Mouse (Mus musculus) CH12.LX (cell line): ENCODE data around the gene Ttpal. TPM values are rescaled to one million over a fixed set of nuclear protein-coding genes. Genes with fewer than 3 reads are reported as not detected.
A peak's percentile ranks its signal among the peaks of the same experiment; 100 is the strongest.
"Not testable (repeated sequence)": the region's sequence is repeated elsewhere in the genome, so short reads cannot be mapped to it uniquely, and the experiment has no call there.

Source experiments
- DNase-seq: peaks from one replicate; pipeline ENCODE4 v3.0.0-alpha.2; 2013; ENCODE audit errors: extremely low read depth
- H3K27ac ChIP-seq: 2 replicates; pipeline ENCODE4 v1.5.1; 2012; ENCODE audit warnings: low read depth, mild to moderate bottlenecking, control low read depth, moderate library complexity; ENCODE audit not compliant: insufficient read depth
- H3K27me3 ChIP-seq: replicated peaks from 2 replicates; pipeline ENCODE3; 2012; ENCODE audit warnings: inconsistent platforms
- H3K36me3 ChIP-seq, 2 experiments: replicated peaks in 1 of 2; 2 replicates each; pipeline versions ENCODE3 to v1.6.1; 2012; ENCODE audit warnings: inconsistent platforms in 1 of 2, low read length in 1 of 2, mild to moderate bottlenecking in 1 of 2, mixed read lengths in 1 of 2, moderate library complexity in 1 of 2; ENCODE audit not compliant: control insufficient read depth in 1 of 2, insufficient read depth in 1 of 2
- H3K4me1 ChIP-seq, 2 experiments: 2 replicates each; pipeline ENCODE4 v1.6.1; 2012; ENCODE audit warnings: inconsistent platforms in 1 of 2, moderate library complexity in 1 of 2; ENCODE audit not compliant: insufficient read depth in 2 of 2, control insufficient read depth in 1 of 2
- H3K4me2 ChIP-seq: 2 replicates; pipeline ENCODE4 v1.6.1; 2012; ENCODE audit warnings: low read depth, mild to moderate bottlenecking, control low read depth; ENCODE audit not compliant: poor library complexity, insufficient read depth, severe bottlenecking
- H3K4me3 ChIP-seq, 3 experiments: fragments of 150-350 bp in 1 of 3; sonication (generic) in 1 of 3; replicated peaks in 1 of 3; 2 replicates each; pipeline versions ENCODE3 to v1.5.1; 2011 to 2012; ENCODE audit warnings: low read depth in 2 of 3, low read length in 2 of 3, mild to moderate bottlenecking in 2 of 3, moderate library complexity in 2 of 3, control low read depth in 1 of 3, improper control_type of control experiment in 1 of 3, inconsistent platforms in 1 of 3, mixed read lengths in 1 of 3; ENCODE audit not compliant: poor library complexity in 1 of 3
- H3K79me2 ChIP-seq: replicated peaks from 2 replicates; pipeline ENCODE4 v1.6.1; 2012; ENCODE audit warnings: mild to moderate bottlenecking, moderate library complexity; ENCODE audit not compliant: control insufficient read depth, poor library complexity, insufficient read depth, severe bottlenecking; ENCODE audit errors: extremely low read depth
- H3K9ac ChIP-seq: 2 replicates; pipeline ENCODE4 v1.6.1; 2012; ENCODE audit warnings: low read depth, mild to moderate bottlenecking, control low read depth, moderate library complexity; ENCODE audit not compliant: insufficient read depth
- H3K9me3 ChIP-seq: replicated peaks from 2 replicates; pipeline ENCODE3; 2012; ENCODE audit warnings: low read length, inconsistent platforms, mixed read lengths
- CHD1 ChIP-seq: IDR thresholded peaks from 2 replicates; pipeline ENCODE4 v1.6.1; 2012; ENCODE audit warnings: low read depth, low read length, improper control_type of control experiment, inconsistent platforms
- CHD2 ChIP-seq: IDR thresholded peaks from 2 replicates; pipeline ENCODE4 v1.6.1; 2011; ENCODE audit warnings: low read length, improper control_type of control experiment
- CTCF ChIP-seq, 2 experiments: IDR thresholded peaks in 1 of 2; conservative IDR thresholded peaks in 1 of 2; 2 replicates each; pipeline ENCODE4 v1.5.1; 2011 to 2012; ENCODE audit warnings: low read depth in 2 of 2, low read length in 2 of 2, improper control_type of control experiment in 1 of 2, inconsistent platforms in 1 of 2, mild to moderate bottlenecking in 1 of 2, moderate library complexity in 1 of 2
- JUND ChIP-seq: conservative IDR thresholded peaks from 2 replicates; pipeline ENCODE4 v1.6.1; 2011; ENCODE audit warnings: low read depth, low read length, improper control_type of control experiment
- MAFK ChIP-seq: IDR thresholded peaks from 2 replicates; pipeline ENCODE4 v1.6.1; 2011; ENCODE audit warnings: low read length, improper control_type of control experiment; ENCODE audit not compliant: insufficient replicate concordance
- NRF1 ChIP-seq: IDR thresholded peaks from 2 replicates; pipeline ENCODE4 v1.6.1; 2014; ENCODE audit warnings: low read depth, mild to moderate bottlenecking, inconsistent platforms, low read length, improper control_type of control experiment, moderate library complexity
- PAX5 ChIP-seq: IDR thresholded peaks from 2 replicates; pipeline ENCODE4 v1.6.1; 2012; ENCODE audit warnings: low read length, inconsistent platforms, mixed read lengths
- RAD21 ChIP-seq: IDR thresholded peaks from 2 replicates; pipeline ENCODE4 v1.6.1; 2011; ENCODE audit warnings: low read depth, mild to moderate bottlenecking, low read length, improper control_type of control experiment, moderate library complexity
- RCOR1 ChIP-seq: conservative IDR thresholded peaks from 2 replicates; pipeline ENCODE4 v1.6.1; 2012; ENCODE audit warnings: low read depth, mild to moderate bottlenecking, inconsistent platforms, low read length, improper control_type of control experiment
- SIN3A ChIP-seq: IDR thresholded peaks from 2 replicates; pipeline ENCODE4 v1.6.1; 2012; ENCODE audit warnings: low read length, improper control_type of control experiment, inconsistent platforms
- SMC3 ChIP-seq: IDR thresholded peaks from 2 replicates; pipeline ENCODE4 v1.6.1; 2011; ENCODE audit warnings: low read depth, low read length, improper control_type of control experiment
- TCF12 ChIP-seq: IDR thresholded peaks from 2 replicates; pipeline ENCODE4 v1.6.1; 2014; ENCODE audit warnings: low read depth, mild to moderate bottlenecking, inconsistent platforms, low read length, improper control_type of control experiment
- UBTF ChIP-seq: IDR thresholded peaks from 2 replicates; pipeline ENCODE4 v1.6.1; 2012; ENCODE audit warnings: low read depth, mild to moderate bottlenecking, inconsistent platforms, low read length, improper control_type of control experiment, moderate library complexity
- USF2 ChIP-seq: conservative IDR thresholded peaks from 2 replicates; pipeline ENCODE4 v1.6.1; 2011; ENCODE audit warnings: low read depth, low read length, improper control_type of control experiment
- ZMIZ1 ChIP-seq: IDR thresholded peaks from 2 replicates; pipeline ENCODE4 v1.6.1; 2012; ENCODE audit warnings: low read depth, mild to moderate bottlenecking, inconsistent platforms, low read length, improper control_type of control experiment
- ZNF384 ChIP-seq: IDR thresholded peaks from 2 replicates; pipeline ENCODE4 v1.6.1; 2012; ENCODE audit warnings: low read depth, low read length, improper control_type of control experiment, inconsistent platforms
- dilution Hi-C: fragments of 300-500 bp; cut with MboI; formaldehyde crosslinking; loops from 2 replicates; pipeline ENCODE4 v1.14.3; 2020; ENCODE audit warnings: low sequenced_read_pairs; ENCODE audit not compliant: extremely low pct_unique_long_range_greater_than_20kb, extremely low pct_ligation_motif_present
- in situ Hi-C: fragments of 300-500 bp; cut with MboI; formaldehyde crosslinking; loops from 3 replicates; pipeline ENCODE4 v1.14.3; 2019; ENCODE audit warnings: low sequenced_read_pairs, low pct_ligation_motif_present, low pct_unique_long_range_greater_than_20kb, mixed read lengths
- polyA plus RNA-seq: library from polyadenylated mRNA; unstranded; fragments of >175 nt; gene quantifications from 2 replicates; pipeline ENCODE4 v1.2.1, GENCODE M21; 2012; ENCODE audit warnings: low read depth; ENCODE audit not compliant: insufficient read length
- total RNA-seq, 2 experiments: library from RNA; depleted of rRNA; stranded (reverse); fragments of 300-350 nt in 1 of 2; fragments of >200 nt in 1 of 2; gene quantifications; 2 replicates each; pipeline ENCODE4 v1.2.3; 2012 to 2014

Gene Ttpal
- total and polyA plus RNA-seq, 3 experiments = 21.9 to 38.9 (median 25.7) TPM

- TF ChIP-seq UBTF (no peak), TCF12 (peak; percentile 72), CHD2 (peak; percentile 43; the same call in 1 of the 2 replicates), SMC3 (no peak; the same call in 1 of the 2 replicates), JUND (0 out of 2 replicates have a peak, but pooled peaks have one; percentile 10), MAFK (peak; percentile 37; the same call in 1 of the 2 replicates), NRF1 (no peak), RCOR1 (no peak), CTCF (conservative IDR thresholded peaks at IDR 0.05 in 1 of 2, IDR thresholded peaks at IDR 0.05 in 1 of 2; ENCODE audit: low read depth in 2 of 2, low read length in 2 of 2) (no peak)
Measured at GRCm38 (mm10) chr2:163645700-163646460, 43.8 kb downstream of the Ttpal start (continued).

GRCm38 (mm10) chr2:163646461-163647080 is 44.5 kb downstream of the Ttpal start:
- TF ChIP-seq SIN3A (no peak), PAX5 (no peak), ZMIZ1 (no peak), USF2 (no peak), ZNF384 (peak; percentile 90), SMC3 (no peak), RAD21 (no peak), CHD1 (no peak)

GRCm38 (mm10) chr2:163655699-163656098 is 53.6 kb downstream of the Ttpal start:
- H3K36me3 ChIP-seq, H3K9ac ChIP-seq, H3K9me3 ChIP-seq, H3K27ac ChIP-seq, dilution Hi-C loops, in situ Hi-C loops, H3K27me3 ChIP-seq, DNase-seq, H3K4me2 ChIP-seq, H3K4me3 ChIP-seq: not testable (repeated sequence)
- Histone ChIP-seq H3K4me1 (peaks cover 4 to 15% of the 10 kb centered on the region in 2 experiments), H3K79me2 (peaks cover 24% of the 10 kb centered on the region)

More at GRCm38 (mm10) chr2:163646461-163647080, 44.5 kb downstream of the Ttpal start:
- H3K79me2 ChIP-seq = peaks cover 27% of the 10 kb centered on the region
- in situ Hi-C loops (loop anchor here (5.0 kb wide), 1 partner anchor 71 kb away; no protein-coding TSS in a partner anchor), dilution Hi-C loops (no loop called here)
- H3K9me3 ChIP-seq = peaks cover 9% of the 10 kb centered on the region
- H3K4me2 ChIP-seq = no peak overlapping the region; the same call in 1 of the 2 replicates
- H3K4me1 ChIP-seq = peaks cover 3 to 22% of the 10 kb centered on the region in 2 experiments
- H3K9ac ChIP-seq = peak overlapping the region; percentile 97; the same call in 1 of the 2 replicates
- no peak for DNase-seq
- peaks cover 5% of the 10 kb centered on the region in 2 experiments for H3K36me3 ChIP-seq
- no peaks in the 10 kb centered on the region for H3K27me3 ChIP-seq
- H3K27ac ChIP-seq = peak overlapping the region; percentile 98
- no peak overlapping the region for H3K4me3 ChIP-seq
